Mouse (Mus musculus) neural tube, embryonic 14.5 days (tissue): ENCODE results near the gene Plcb4. TPM values are rescaled to one million over a fixed set of nuclear protein-coding genes. Genes with fewer than 3 reads are reported as not detected.

Source experiments
- ATAC-seq: fragments of 200-750 bp; cut with Nextera tagmentation; 2 replicates; pipeline ENCODE4 v1.8.0; 2017; ENCODE audit warnings: low read depth, mild to moderate bottlenecking, moderate TSS enrichment, moderate library complexity
- H3K27ac ChIP-seq: fragments of 300-500 bp; sonication (generic); 2 replicates; pipeline ENCODE4 v1.5.1; 2014; ENCODE audit warnings: low read depth, mild to moderate bottlenecking, control low read depth, low read length, moderate library complexity, mixed read lengths
- H3K27me3 ChIP-seq: fragments of 300-500 bp; sonication (generic); 2 replicates; pipeline ENCODE4 v1.6.1; 2014; ENCODE audit warnings: low read length; ENCODE audit not compliant: control insufficient read depth, insufficient read depth
- H3K36me3 ChIP-seq: fragments of 300-500 bp; sonication (generic); 2 replicates; pipeline ENCODE4 v1.6.1; 2014; ENCODE audit warnings: low read length, mixed read lengths; ENCODE audit not compliant: control insufficient read depth, insufficient read depth
- H3K4me1 ChIP-seq: fragments of 300-500 bp; sonication (generic); 2 replicates; pipeline ENCODE4 v1.6.1; 2014; ENCODE audit warnings: low read length; ENCODE audit not compliant: control insufficient read depth, insufficient read depth
- H3K4me2 ChIP-seq: fragments of 300-500 bp; sonication (generic); 2 replicates; pipeline ENCODE4 v1.6.1; 2014; ENCODE audit warnings: mild to moderate bottlenecking, low read depth, low read length, control low read depth
- H3K4me3 ChIP-seq: fragments of 300-500 bp; sonication (generic); 2 replicates; pipeline ENCODE4 v1.5.1; 2014; ENCODE audit warnings: low read depth, low read length, control low read depth, mixed read lengths
- H3K9ac ChIP-seq: fragments of 300-500 bp; sonication (generic); replicated peaks from 2 replicates; pipeline ENCODE4 v1.6.1; 2014; ENCODE audit warnings: low read depth, mild to moderate bottlenecking, control low read depth, low read length, mixed read lengths
- H3K9me3 ChIP-seq: fragments of 300-500 bp; sonication (generic); 2 replicates; pipeline ENCODE4 v1.6.1; 2016; ENCODE audit warnings: low read length; ENCODE audit not compliant: control insufficient read depth
- WGBS: fragments of 180-500 bp; shearing (Covaris S2); extraction: QIAGEN DNeasy Blood & Tissue Kit; methylation state at CpG from one replicate; pipeline ENCODE4 v1.1.7; 2014; 5-methylcytosine and 5-hydroxymethylcytosine counted together
- polyA plus RNA-seq: library from polyadenylated mRNA; unstranded; fragments of >200 nt; fragmentation: Nextera tagmentation; extraction: Ambion mirVana; gene quantifications from 2 replicates; pipeline ENCODE4 v1.2.1, GENCODE M21; 2014

The Plcb4 gene
- polyA plus RNA-seq, 1 experiment from 2014 or later: 51.0 TPM

DNA sequence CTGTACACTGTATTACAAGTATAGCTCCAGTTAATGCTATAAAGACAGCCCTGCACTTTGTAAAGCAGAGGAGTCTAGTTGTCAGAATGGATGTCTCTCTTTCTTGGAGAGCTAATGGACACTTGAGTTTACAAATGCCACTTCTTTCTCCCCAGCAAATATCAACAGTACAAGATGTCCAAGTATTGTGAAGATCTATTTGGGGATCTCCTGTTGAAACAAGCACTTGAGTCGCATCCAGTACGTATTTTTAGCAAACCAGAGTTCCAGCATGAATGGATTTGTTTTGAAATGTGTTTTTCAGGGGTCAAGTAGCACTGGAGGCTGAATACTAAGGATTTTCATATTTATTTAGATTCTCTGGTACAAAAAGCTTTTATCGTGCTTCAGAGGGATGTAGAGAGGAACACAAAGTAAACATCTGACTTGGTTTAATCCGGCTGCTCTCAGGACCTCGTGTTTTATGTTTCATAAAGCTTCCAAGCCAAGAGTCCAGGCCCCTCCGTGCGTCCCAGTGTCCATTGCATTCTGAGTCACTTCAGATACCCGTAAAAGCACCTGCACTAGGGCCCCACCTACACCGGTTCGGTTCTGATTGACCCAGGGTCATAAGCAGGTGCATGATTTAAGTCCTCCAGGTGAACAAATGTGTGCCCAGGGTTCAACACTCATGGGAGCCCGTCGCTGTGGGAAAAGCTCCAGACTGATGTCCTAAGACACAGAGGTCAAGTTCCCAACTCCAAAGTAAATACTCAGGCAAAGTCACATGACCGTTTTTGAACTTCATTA is 296.1 kb downstream of the Plcb4 start:
- ATAC-seq: no peak
- H3K4me2 ChIP-seq: no peak overlapping the region
- no peak overlapping the region for H3K9ac ChIP-seq
- H3K27me3 ChIP-seq: no peaks in the 10 kb centered on the region
- no peaks in the 10 kb centered on the region for H3K36me3 ChIP-seq
- H3K9me3 ChIP-seq: no peaks in the 10 kb centered on the region
- 90% methylated on average over 13 of the region's 13 CpGs for WGBS
- H3K4me1 ChIP-seq: no peaks in the 10 kb centered on the region
- no peak overlapping the region for H3K27ac ChIP-seq
- no peak overlapping the region for H3K4me3 ChIP-seq

DNA sequence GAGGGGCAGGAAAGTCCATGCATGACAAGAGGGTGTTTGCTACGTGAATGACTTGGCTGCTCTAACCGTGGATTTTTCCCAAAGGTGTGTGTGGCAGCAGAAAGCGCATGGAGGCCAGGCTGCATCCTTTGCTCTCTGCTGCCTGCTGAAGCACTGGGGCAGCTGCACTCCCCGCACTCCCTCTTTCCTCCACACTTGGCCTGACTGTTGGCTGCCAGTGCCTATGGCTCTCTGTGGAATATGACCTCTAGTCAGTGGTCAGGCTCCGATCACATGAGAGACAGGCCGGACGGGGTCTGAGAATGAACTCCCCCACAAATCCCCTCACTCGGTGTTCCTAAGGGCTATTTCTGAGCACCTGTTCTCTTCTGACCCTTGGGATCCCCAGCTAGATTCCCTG is 297.0 kb downstream of the Plcb4 start:
- Histone ChIP-seq H3K4me1 (no peaks in the 10 kb centered on the region), H3K4me3 (no peak overlapping the region), H3K9ac (no peak overlapping the region), H3K36me3 (no peaks in the 10 kb centered on the region), H3K9me3 (no peaks in the 10 kb centered on the region), H3K27ac (no peak overlapping the region), H3K27me3 (no peaks in the 10 kb centered on the region), H3K4me2 (no peak overlapping the region)
- no peak for ATAC-seq
- whole genome bisulfite sequencing: 90% methylated on average over 8 of the region's 8 CpGs

DNA sequence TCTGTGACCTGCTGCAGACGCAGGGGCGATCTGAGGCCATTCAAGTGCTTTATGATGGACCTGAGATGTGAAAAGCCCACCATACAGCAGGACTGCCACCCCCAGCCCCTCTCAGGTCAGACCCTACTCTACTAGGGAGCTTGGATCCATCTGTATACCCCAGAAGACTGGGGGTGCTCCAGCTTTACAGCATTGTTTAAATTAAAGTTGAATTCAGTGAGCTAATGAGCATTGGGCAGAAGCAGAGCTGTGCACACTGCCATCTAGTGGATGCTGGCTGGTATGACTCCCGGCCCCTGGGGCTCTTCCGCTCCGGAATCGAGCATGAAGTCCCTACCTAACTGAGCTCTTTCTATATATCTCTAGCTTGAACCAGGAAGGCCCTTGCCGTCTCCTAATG is 298.9 kb downstream of the Plcb4 start:
- 35% methylated on average over 7 of the region's 7 CpGs for WGBS
- Histone ChIP-seq H3K4me3 (no peak overlapping the region), H3K9me3 (no peaks in the 10 kb centered on the region), H3K36me3 (no peaks in the 10 kb centered on the region), H3K9ac (no peak overlapping the region), H3K4me2 (no peak overlapping the region), H3K27ac (no peak overlapping the region), H3K27me3 (no peaks in the 10 kb centered on the region), H3K4me1 (no peaks in the 10 kb centered on the region)
- ATAC-seq: peak; percentile 80

DNA sequence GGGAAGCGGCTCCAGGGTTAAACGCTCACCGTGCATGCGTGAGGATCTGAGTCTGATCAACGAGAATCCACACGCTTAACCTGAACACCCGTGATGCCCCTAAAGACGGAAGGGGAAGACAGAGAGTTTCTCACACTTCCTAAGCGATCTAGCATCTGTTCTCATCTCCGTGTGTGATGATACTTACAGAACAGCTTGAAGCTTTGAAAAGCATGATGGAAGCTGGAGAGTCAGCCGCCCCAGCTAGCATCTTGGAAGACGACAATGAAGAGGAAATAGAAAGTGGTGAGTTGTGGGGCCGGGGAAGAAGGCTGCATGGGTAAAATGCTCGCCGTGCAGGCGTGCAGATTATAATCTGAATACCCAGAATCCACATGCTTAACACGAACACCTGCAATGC is 299.6 kb downstream of the Plcb4 start:
- 92% methylated on average over 17 of the region's 17 CpGs for WGBS

DNA sequence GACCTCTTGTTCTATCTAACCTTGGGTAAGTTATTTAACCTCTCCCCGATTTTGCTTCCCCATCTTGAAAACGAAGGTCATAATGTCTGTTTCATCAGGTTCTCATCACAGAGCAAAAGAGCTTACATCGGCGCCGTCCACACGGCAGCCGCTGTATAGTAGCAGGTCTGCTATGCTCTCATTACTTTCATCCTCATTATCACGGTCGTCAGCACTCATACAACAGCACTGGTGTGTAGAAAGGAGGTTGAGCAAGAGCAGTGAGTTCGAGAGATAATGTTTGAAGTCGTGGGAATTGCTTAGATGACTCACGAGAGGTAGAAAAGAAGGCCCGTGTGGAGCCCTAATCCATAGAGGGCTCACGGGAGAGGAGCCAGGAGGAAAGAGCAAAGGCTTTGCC is 304.3 kb downstream of the Plcb4 start:
- Histone ChIP-seq H3K9ac (no peak overlapping the region), H3K4me3 (no peak overlapping the region), H3K4me2 (no peak overlapping the region), H3K9me3 (no peaks in the 10 kb centered on the region), H3K4me1 (0 out of 2 replicates have a peak, but pooled peaks cover 3% of the 10 kb centered on the region), H3K27ac (no peak overlapping the region), H3K27me3 (no peaks in the 10 kb centered on the region), H3K36me3 (0 out of 2 replicates have a peak, but pooled peaks cover 3% of the 10 kb centered on the region)
- no peak for ATAC-seq
- 84% methylated on average over 14 of the region's 14 CpGs for WGBS

More for the DNA sequence above, 299.6 kb downstream of the Plcb4 start:
- no peak overlapping the region for H3K4me2 ChIP-seq
- H3K9me3 ChIP-seq: no peaks in the 10 kb centered on the region
- H3K4me1 ChIP-seq: no peaks in the 10 kb centered on the region
- H3K36me3 ChIP-seq: 0 out of 2 replicates have a peak, but pooled peaks cover 3% of the 10 kb centered on the region
- no peaks in the 10 kb centered on the region for H3K27me3 ChIP-seq
- H3K9ac ChIP-seq: no peak overlapping the region
- no peak overlapping the region for H3K27ac ChIP-seq
- H3K4me3 ChIP-seq: no peak overlapping the region
- ATAC-seq: no peak

DNA sequence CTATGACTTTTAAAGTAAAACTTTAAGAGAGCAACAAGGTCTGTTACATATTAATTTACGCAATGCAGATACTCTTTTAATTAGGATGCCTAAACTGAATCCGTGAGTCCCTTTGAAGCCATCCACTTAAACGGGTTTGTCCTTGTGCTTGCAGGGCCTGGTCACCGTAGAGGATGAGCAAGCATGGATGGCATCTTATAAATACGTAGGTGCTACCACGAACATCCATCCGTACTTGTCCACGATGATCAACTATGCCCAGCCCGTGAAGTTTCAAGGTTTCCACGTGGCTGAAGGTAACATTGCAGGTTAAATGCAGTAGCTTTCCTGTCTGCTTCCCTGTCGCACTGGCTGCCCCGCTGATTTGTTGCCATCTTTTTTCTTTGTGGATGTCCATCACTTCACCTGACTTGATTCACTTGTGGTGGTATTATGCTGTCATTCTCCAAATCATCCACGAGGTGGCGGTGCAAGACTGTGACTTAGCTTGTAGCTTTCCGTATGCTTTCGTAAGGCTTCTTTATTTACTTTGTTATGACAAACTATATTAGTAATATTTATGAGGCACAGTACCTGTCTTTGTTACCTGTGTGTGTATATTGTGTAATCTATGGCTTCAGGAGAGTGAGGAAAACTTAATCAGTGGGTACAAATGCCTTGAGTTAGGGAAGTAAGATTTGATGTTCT is 308.2 kb downstream of the Plcb4 start:
- no peak overlapping the region for H3K4me3 ChIP-seq
- H3K4me2 ChIP-seq: no peak overlapping the region
- 58% methylated on average over 16 of the region's 16 CpGs for WGBS
- no peaks in the 10 kb centered on the region for H3K9me3 ChIP-seq
- no peak overlapping the region for H3K9ac ChIP-seq
- H3K27me3 ChIP-seq: no peaks in the 10 kb centered on the region
- no peak overlapping the region for H3K27ac ChIP-seq
- 0 out of 2 replicates have a peak, but pooled peaks cover 3% of the 10 kb centered on the region for H3K36me3 ChIP-seq
- peak; percentile 47 for ATAC-seq
- H3K4me1 ChIP-seq: 0 out of 2 replicates have a peak, but pooled peaks cover 3% of the 10 kb centered on the region

DNA sequence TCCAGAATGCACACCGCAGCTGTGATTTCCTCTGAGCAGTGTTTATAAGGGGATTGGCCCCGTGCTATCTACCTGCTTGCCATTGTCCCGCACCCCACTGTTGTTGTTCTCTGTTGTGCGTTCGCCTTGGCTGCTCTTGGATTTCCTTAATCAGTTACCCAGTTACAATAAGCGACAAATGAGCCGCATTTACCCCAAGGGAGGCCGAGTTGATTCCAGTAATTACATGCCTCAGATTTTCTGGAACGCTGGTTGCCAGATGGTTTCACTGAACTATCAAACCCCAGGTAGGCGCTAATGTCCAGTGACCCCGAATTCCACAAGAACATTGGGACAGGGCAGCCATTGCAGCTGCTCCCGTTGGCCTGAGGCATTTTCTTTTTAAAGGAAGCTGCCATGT is 309.3 kb downstream of the Plcb4 start:
- Histone ChIP-seq H3K9ac (no peak overlapping the region), H3K4me1 (0 out of 2 replicates have a peak, but pooled peaks cover 3% of the 10 kb centered on the region), H3K4me3 (no peak overlapping the region), H3K27ac (no peak overlapping the region), H3K36me3 (0 out of 2 replicates have a peak, but pooled peaks cover 1% of the 10 kb centered on the region), H3K9me3 (no peaks in the 10 kb centered on the region), H3K4me2 (no peak overlapping the region), H3K27me3 (no peaks in the 10 kb centered on the region)
- ATAC-seq: peak; percentile 57; the same call in 1 of the 2 replicates
- 41% methylated on average over 12 of the region's 12 CpGs for WGBS

DNA sequence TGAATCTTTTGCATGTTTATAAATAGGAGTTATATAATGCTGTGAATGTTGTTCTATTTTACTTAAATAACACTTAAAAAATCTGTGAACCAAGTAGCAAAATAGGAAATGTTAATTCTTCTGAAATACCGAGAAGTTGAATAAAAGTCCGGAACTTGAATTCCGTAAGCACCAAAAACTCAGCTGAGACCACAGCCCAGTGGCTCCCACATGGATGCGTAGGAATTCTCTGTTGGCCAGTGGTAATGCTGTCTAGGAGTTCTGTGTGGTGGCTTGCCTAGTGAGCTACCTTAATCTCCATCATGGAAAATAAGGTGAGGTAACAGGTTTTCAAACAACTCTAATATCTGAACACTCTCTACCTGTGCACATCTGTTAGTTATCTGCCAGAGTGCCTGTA is 312.1 kb downstream of the Plcb4 start:
- no peak for ATAC-seq
- Histone ChIP-seq H3K4me2 (no peak overlapping the region), H3K36me3 (no peaks in the 10 kb centered on the region), H3K9ac (no peak overlapping the region), H3K27ac (no peak overlapping the region), H3K4me3 (no peak overlapping the region), H3K9me3 (no peaks in the 10 kb centered on the region), H3K27me3 (no peaks in the 10 kb centered on the region), H3K4me1 (0 out of 2 replicates have a peak, but pooled peaks cover 3% of the 10 kb centered on the region)
- 96% methylated on average over 4 of the region's 4 CpGs for WGBS

DNA sequence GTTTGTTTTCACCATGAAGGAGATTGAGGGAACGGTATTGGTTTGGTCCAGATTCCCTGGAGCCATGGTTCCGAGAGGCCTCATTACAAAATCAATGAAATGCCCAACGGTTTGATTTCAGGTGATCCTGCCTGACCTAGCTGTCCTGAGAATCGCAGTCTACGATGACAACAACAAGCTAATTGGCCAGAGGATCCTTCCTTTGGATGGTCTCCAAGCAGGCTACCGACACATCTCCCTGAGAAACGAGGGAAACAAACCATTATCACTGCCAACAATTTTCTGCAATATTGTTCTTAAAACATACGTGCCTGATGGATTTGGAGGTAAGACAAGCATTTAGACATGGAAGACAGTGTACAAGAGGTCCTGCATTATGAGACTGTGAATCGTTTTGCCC is 317.2 kb downstream of the Plcb4 start:
- H3K9ac ChIP-seq: no peak overlapping the region
- 84% methylated on average over 9 of the region's 9 CpGs for WGBS

More for the DNA sequence above, 317.2 kb downstream of the Plcb4 start:
- ATAC-seq: no peak
- no peak overlapping the region for H3K4me2 ChIP-seq
- H3K36me3 ChIP-seq: no peaks in the 10 kb centered on the region
- H3K9me3 ChIP-seq: no peaks in the 10 kb centered on the region
- H3K27me3 ChIP-seq: no peaks in the 10 kb centered on the region
- no peak overlapping the region for H3K27ac ChIP-seq
- H3K4me3 ChIP-seq: no peak overlapping the region
- no peaks in the 10 kb centered on the region for H3K4me1 ChIP-seq
